Mouse (Mus musculus) bone marrow, adult 2 months (tissue): ENCODE results near the gene Malrd1. TPM values are rescaled to one million over a fixed set of nuclear protein-coding genes. Genes with fewer than 3 reads are reported as not detected.

Source experiments
- H3K27ac ChIP-seq: fragments of 200-500 bp; 2 replicates; pipeline ENCODE4 v1.5.1; 2012; ENCODE audit warnings: low read depth, mild to moderate bottlenecking, control low read depth, inconsistent platforms, low read length; ENCODE audit not compliant: control insufficient read depth, poor library complexity, insufficient read depth
- H3K4me1 ChIP-seq: fragments of 200-500 bp; 2 replicates; pipeline ENCODE4 v1.6.1; 2011; ENCODE audit warnings: low read length; ENCODE audit not compliant: control insufficient read depth, insufficient read depth
- H3K4me3 ChIP-seq: fragments of 200-500 bp; replicated peaks from 2 replicates; pipeline ENCODE3; 2011; ENCODE audit warnings: mild to moderate bottlenecking, low read depth, low read length, control low read depth; ENCODE audit not compliant: control insufficient read depth
- CTCF ChIP-seq: fragments of 200-500 bp; IDR thresholded peaks from 2 replicates; pipeline ENCODE4 v1.5.1; 2011; ENCODE audit warnings: low read length, control low read depth; ENCODE audit not compliant: control insufficient read depth, insufficient read depth
- POLR2A ChIP-seq: fragments of 200-500 bp; IDR thresholded peaks from 2 replicates; pipeline ENCODE4 v1.6.1; 2011; ENCODE audit warnings: low read depth, mild to moderate bottlenecking, control low read depth, low read length, borderline replicate concordance; ENCODE audit not compliant: control insufficient read depth
- WGBS: fragments of 180-500 bp; shearing (Covaris S2); methylation state at CpG from one replicate; pipeline ENCODE4 v1.1.7; 2018; 5-methylcytosine and 5-hydroxymethylcytosine counted together
- polyA plus RNA-seq: library from polyadenylated mRNA; stranded (reverse); fragments of >200 nt; gene quantifications from 2 replicates; pipeline ENCODE4 v1.2.4, GENCODE M21; 2011; ENCODE audit warnings: low replicate concordance; ENCODE audit not compliant: missing spikeins, insufficient read depth, insufficient read length

Malrd1 gene
- not detected in 2 replicates for polyA plus RNA-seq

- TF ChIP-seq POLR2A (no peak), CTCF (no peak)
- 69% methylated on average over 2 of the region's 2 CpGs for WGBS
- Histone ChIP-seq H3K27ac (no peak within 1 kb of the TSS), H3K4me3 (no peak within 1 kb of the TSS), H3K4me1 (no peaks in the 10 kb centered on the region)
These were observed at the start of gene Malrd1 for GRCm38 (mm10) chr2:15526241-15526924. Gene Malrd1 (plus strand): TSS chr2:15526479.

- TF ChIP-seq POLR2A = no peak
- TF ChIP-seq CTCF = no peak
- Histone ChIP-seq H3K27ac (no peak overlapping the region), H3K4me3 (no peak overlapping the region), H3K4me1 (no peaks in the 10 kb centered on the region)
- 73% methylated on average over 1 of the region's 1 CpGs for WGBS
These were observed 12.4 kb downstream of the Malrd1 start for GRCm38 (mm10) chr2:15538643-15539042.

GRCm38 (mm10) chr2:15613327-15613948 lies 87.2 kb downstream of the Malrd1 start:
- WGBS = 61% methylated on average over 4 of the region's 4 CpGs
- H3K4me3 ChIP-seq = no peak overlapping the region
- no peak for TF ChIP-seq POLR2A
- TF ChIP-seq CTCF = no peak
- H3K4me1 ChIP-seq = no peaks in the 10 kb centered on the region
- H3K27ac ChIP-seq = no peak overlapping the region

- no peak overlapping the region for H3K4me3 ChIP-seq
- no peaks in the 10 kb centered on the region for H3K4me1 ChIP-seq
- 77% methylated on average over 5 of the region's 5 CpGs for WGBS
- no peak for TF ChIP-seq CTCF
- TF ChIP-seq POLR2A = no peak
- H3K27ac ChIP-seq = no peak overlapping the region
These were observed 87.7 kb downstream of the Malrd1 start for GRCm38 (mm10) chr2:15614026-15614425.

GRCm38 (mm10) chr2:15635761-15636160 lies 109.5 kb downstream of the Malrd1 start:
- H3K4me1 ChIP-seq = no peaks in the 10 kb centered on the region
- no peak for TF ChIP-seq POLR2A
- no peak for TF ChIP-seq CTCF
- H3K27ac ChIP-seq = no peak overlapping the region
- 66% methylated on average over 1 of the region's 1 CpGs for WGBS
- no peak overlapping the region for H3K4me3 ChIP-seq

GRCm38 (mm10) chr2:15643864-15644263 lies 117.6 kb downstream of the Malrd1 start:
- WGBS = 55% methylated on average over 1 of the region's 1 CpGs
- no peak overlapping the region for H3K4me3 ChIP-seq
- TF ChIP-seq POLR2A = no peak
- TF ChIP-seq CTCF = no peak
- no peaks in the 10 kb centered on the region for H3K4me1 ChIP-seq
- no peak overlapping the region for H3K27ac ChIP-seq

- no peaks in the 10 kb centered on the region for H3K4me1 ChIP-seq
- 79% methylated on average over 1 of the region's 1 CpGs for WGBS
- TF ChIP-seq POLR2A = no peak
- no peak for TF ChIP-seq CTCF
- H3K4me3 ChIP-seq = no peak overlapping the region
- H3K27ac ChIP-seq = no peak overlapping the region
These were observed 130.1 kb downstream of the Malrd1 start for GRCm38 (mm10) chr2:15656388-15656787.

- Histone ChIP-seq H3K4me1 (no peaks in the 10 kb centered on the region), H3K27ac (no peak overlapping the region), H3K4me3 (no peak overlapping the region)
- no peak for TF ChIP-seq CTCF
- no peak for TF ChIP-seq POLR2A
- WGBS = 79% methylated on average over 3 of the region's 3 CpGs
These were observed 176.7 kb downstream of the Malrd1 start for GRCm38 (mm10) chr2:15702977-15703376.
